Mouse (Mus musculus) neural tube, embryonic 13.5 days (tissue): ENCODE measurements around the gene Rpl10-ps3. TPM values are rescaled to one million over a fixed set of nuclear protein-coding genes. Genes with fewer than 3 reads are reported as not detected.

ENCODE experiments used
- ATAC-seq: fragments of 200-750 bp; cut with Nextera tagmentation; 2 replicates; pipeline ENCODE4 v1.8.0; 2017; ENCODE audit warnings: low read depth, mild to moderate bottlenecking, moderate TSS enrichment, moderate library complexity
- H3K27ac ChIP-seq: fragments of 300-500 bp; sonication (generic); replicated peaks from 2 replicates; pipeline ENCODE4 v1.5.1; 2015; ENCODE audit warnings: moderate library complexity, mild to moderate bottlenecking, inconsistent platforms
- H3K27me3 ChIP-seq: fragments of 300-500 bp; sonication (generic); 2 replicates; pipeline ENCODE4 v1.6.1; 2015; ENCODE audit warnings: mild to moderate bottlenecking, inconsistent platforms
- H3K36me3 ChIP-seq: fragments of 300-500 bp; sonication (generic); 2 replicates; pipeline ENCODE4 v1.6.1; 2015; ENCODE audit warnings: mild to moderate bottlenecking, inconsistent platforms
- H3K4me1 ChIP-seq: fragments of 300-500 bp; sonication (generic); replicated peaks from 2 replicates; pipeline ENCODE4 v1.6.1; 2015; ENCODE audit warnings: inconsistent platforms
- H3K4me2 ChIP-seq: fragments of 300-500 bp; sonication (generic); 2 replicates; pipeline ENCODE4 v1.6.1; 2015; ENCODE audit warnings: inconsistent platforms, mild to moderate bottlenecking, moderate library complexity
- H3K4me3 ChIP-seq: fragments of 300-500 bp; sonication (generic); 2 replicates; pipeline ENCODE4 v1.5.1; 2015; ENCODE audit warnings: mild to moderate bottlenecking, inconsistent platforms
- H3K9ac ChIP-seq: fragments of 300-500 bp; sonication (generic); 2 replicates; pipeline ENCODE4 v1.6.1; 2015; ENCODE audit warnings: moderate library complexity, mild to moderate bottlenecking, inconsistent platforms
- H3K9me3 ChIP-seq: fragments of 300-500 bp; sonication (generic); 2 replicates; pipeline ENCODE4 v1.6.1; 2016; ENCODE audit warnings: inconsistent platforms
- WGBS: fragments of 180-500 bp; shearing (Covaris S2); methylation state at CpG from one replicate; pipeline ENCODE4 v1.1.7; 2015; 5-methylcytosine and 5-hydroxymethylcytosine counted together
- polyA plus RNA-seq: library from polyadenylated mRNA; unstranded; fragments of >200 nt; fragmentation: Nextera tagmentation; extraction: Ambion mirVana; gene quantifications from 2 replicates; pipeline ENCODE4 v1.2.1, GENCODE M21; 2015

The Rpl10-ps3 gene
- polyA plus RNA-seq, 1 experiment from 2014 or later = 167 TPM

DNA sequence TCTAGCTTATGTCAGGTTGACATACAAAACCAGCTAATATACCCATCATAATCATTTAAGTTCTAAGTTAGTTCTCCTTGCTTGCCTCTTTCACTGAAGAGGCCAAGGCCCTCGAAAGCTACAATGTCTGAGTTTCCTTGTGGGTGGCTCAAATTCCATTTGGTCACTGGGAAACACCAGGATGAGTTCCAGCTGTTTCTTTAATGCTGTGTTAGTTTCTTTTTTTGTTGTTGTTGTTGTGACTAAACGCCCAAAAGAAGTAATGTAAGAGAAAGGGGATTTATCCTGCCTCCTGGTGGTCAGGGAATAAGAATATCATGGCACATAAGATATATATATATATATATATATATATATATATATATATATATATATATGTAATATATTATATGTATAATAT is 39.7 kb downstream of the Rpl10-ps3 start:
- H3K9ac ChIP-seq = no peak overlapping the region
- WGBS = 78% methylated on average over 2 of the region's 2 CpGs
- no peak overlapping the region for H3K27ac ChIP-seq
- peaks cover 33% of the 10 kb centered on the region for H3K4me1 ChIP-seq
- ATAC-seq = no peak
- H3K4me2 ChIP-seq = no peak overlapping the region
- H3K4me3 ChIP-seq = no peak overlapping the region
- H3K36me3 ChIP-seq = no peaks in the 10 kb centered on the region
- H3K27me3 ChIP-seq = no peaks in the 10 kb centered on the region; the same call in 1 of the 2 replicates
- H3K9me3 ChIP-seq = no peaks in the 10 kb centered on the region

DNA sequence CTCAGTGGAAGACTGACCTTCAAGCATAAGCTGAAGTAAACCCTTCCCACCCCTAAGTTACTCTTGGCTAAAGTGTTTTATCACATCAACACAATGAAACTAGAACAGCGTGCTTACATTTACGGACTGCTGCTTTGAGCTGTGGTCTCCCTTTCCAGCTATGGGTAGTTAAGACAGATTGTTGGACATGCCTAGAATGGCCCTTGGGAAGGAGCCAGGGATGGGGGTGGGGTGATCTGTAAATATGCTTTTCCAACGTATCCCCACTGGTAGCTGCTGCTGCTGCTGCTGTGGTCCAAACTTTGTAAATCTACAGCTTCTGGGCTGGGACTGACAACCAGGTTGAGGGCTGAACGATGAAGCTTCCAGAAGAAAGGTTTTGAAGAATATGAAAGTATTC is 40.8 kb downstream of the Rpl10-ps3 start:
- WGBS = 65% methylated on average over 4 of the region's 4 CpGs
- H3K4me1 ChIP-seq = peaks cover 31% of the 10 kb centered on the region
- no peaks in the 10 kb centered on the region for H3K36me3 ChIP-seq
- H3K9me3 ChIP-seq = no peaks in the 10 kb centered on the region
- ATAC-seq = no peak
- H3K4me2 ChIP-seq = no peak overlapping the region
- H3K27me3 ChIP-seq = no peaks in the 10 kb centered on the region; the same call in 1 of the 2 replicates
- H3K27ac ChIP-seq = no peak overlapping the region
- no peak overlapping the region for H3K9ac ChIP-seq
- no peak overlapping the region for H3K4me3 ChIP-seq

DNA sequence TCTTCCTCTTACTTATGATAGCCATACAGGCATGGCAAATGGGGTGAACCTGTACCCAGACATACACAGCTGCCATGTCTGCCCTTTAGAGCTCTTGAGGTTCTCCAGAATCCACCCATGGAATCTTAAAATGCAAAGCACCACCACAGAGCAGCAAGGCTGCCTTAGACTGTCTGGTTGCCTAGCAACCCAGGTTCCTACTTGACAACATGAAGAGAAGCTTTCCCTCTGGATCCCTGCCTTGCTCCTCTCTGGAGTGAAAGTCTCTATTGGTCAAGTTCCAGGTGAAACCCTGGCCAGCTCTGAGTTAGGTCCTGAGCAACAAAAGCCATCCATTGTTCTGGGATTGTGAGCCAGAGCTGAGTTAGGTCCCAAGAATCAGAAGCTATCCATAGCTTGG is 43.0 kb downstream of the Rpl10-ps3 start:
- Histone ChIP-seq H3K27ac (no peak overlapping the region), H3K9ac (no peak overlapping the region), H3K4me3 (no peak overlapping the region), H3K4me2 (no peak overlapping the region), H3K9me3 (no peaks in the 10 kb centered on the region), H3K36me3 (no peaks in the 10 kb centered on the region), H3K27me3 (no peaks in the 10 kb centered on the region; the same call in 1 of the 2 replicates), H3K4me1 (peaks cover 30% of the 10 kb centered on the region)
- ATAC-seq = no peak

DNA sequence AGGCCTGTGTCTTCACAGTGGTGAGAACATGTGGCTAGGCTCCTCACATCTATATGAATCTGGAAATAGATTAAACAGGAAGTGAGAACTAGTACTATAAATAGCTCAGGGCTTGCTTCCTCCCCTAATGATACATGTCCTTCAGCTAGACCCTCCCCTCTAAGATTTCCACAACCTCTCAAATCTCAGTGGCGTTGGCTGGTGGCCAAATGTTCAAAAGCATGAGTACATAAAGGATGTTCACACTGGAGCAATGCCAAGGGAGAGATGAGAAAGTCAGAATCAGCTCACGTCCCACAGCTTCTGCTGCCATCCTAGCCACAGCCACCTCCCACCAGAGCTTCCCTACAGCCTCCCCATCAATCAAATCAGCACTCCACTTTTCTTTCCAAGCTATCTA is 46.4 kb downstream of the Rpl10-ps3 start:
- 50% methylated on average over 2 of the region's 2 CpGs for WGBS
- Histone ChIP-seq H3K4me2 (no peak overlapping the region), H3K27me3 (no peaks in the 10 kb centered on the region), H3K36me3 (no peaks in the 10 kb centered on the region), H3K9ac (no peak overlapping the region), H3K4me3 (no peak overlapping the region), H3K27ac (no peak overlapping the region), H3K9me3 (no peaks in the 10 kb centered on the region), H3K4me1 (peaks cover 9% of the 10 kb centered on the region)
- no peak for ATAC-seq

Other genes starting within 250 kb of the Rpl10-ps3 start
- 0.54 and 0.81 TPM in 2 replicates for gene Plet1, start 149.6 kb upstream of the Rpl10-ps3 start, polyA plus RNA-seq
- 104 and 128 TPM in 2 replicates for gene Pts, start 183.8 kb upstream of the Rpl10-ps3 start, polyA plus RNA-seq
- 15.7 and 17.1 TPM in 2 replicates for gene Il18, start 209.9 kb upstream of the Rpl10-ps3 start, polyA plus RNA-seq
- gene Bco2, start 210.2 kb upstream of the Rpl10-ps3 start, polyA plus RNA-seq = 0.28 and 0.35 TPM in 2 replicates
- not detected in 2 replicates for gene Tex12, start 216.4 kb upstream of the Rpl10-ps3 start, polyA plus RNA-seq